Mouse (Mus musculus) spleen, adult 18-20 months (tissue): ENCODE measurements around the gene Numbl.

Experiments used
- DNase-seq, 2 experiments: peaks; one replicate each; pipeline ENCODE4 v3.0.0; 2022; ENCODE audit warnings: mixed read lengths in 2 of 2

Numbl gene

GRCm38 (mm10) chr7:27327500-27327899 lies 69.3 kb downstream of the Numbl start:
- no peak for DNase-seq

- no peak for DNase-seq
Measured at GRCm38 (mm10) chr7:27328161-27328560, 69.9 kb downstream of the Numbl start.

- DNase-seq = no peak
Measured at GRCm38 (mm10) chr7:27328648-27329047, 70.4 kb downstream of the Numbl start.

- DNase-seq = peak; percentile 84 to 97
Measured at GRCm38 (mm10) chr7:27329326-27329947, 71.2 kb downstream of the Numbl start.

- DNase-seq = no peak
Measured at GRCm38 (mm10) chr7:27329981-27330380, 71.7 kb downstream of the Numbl start.

GRCm38 (mm10) chr7:27330709-27331540 lies 72.7 kb downstream of the Numbl start:
- DNase-seq = peak; percentile 82 to 85

GRCm38 (mm10) chr7:27331541-27331851 lies 73.3 kb downstream of the Numbl start:
- DNase-seq = peak in 1 of 2 experiments; percentile 25
